Mouse (Mus musculus): Measurements from ENCODE around the gene Cerk. TPM values are rescaled to one million over a fixed set of nuclear protein-coding genes. Genes with fewer than 3 reads are reported as not detected.
"Not testable (repeated sequence)": the region's sequence is repeated elsewhere in the genome, so short reads cannot be mapped to it uniquely, and the experiment has no call there.

Gene Cerk
- total RNA-seq, 2 experiments from 2014 or later, result 46.6 to 46.8 TPM

GRCm38 (mm10) chr15:86104401-86105344 lies 81.3 kb downstream of the Cerk start:
- DNase-seq (ENCODE audit: low spot score in 2 of 2), result no peak
- intact Hi-C loops (cut with DNase I), result no loop called here

GRCm38 (mm10) chr15:86102308-86102707 lies 83.6 kb downstream of the Cerk start:
- intact Hi-C loops (cut with DNase I), result no loop called here
- DNase-seq (ENCODE audit: low spot score in 2 of 2), result no peak

GRCm38 (mm10) chr15:86101585-86101984 lies 84.4 kb downstream of the Cerk start:
- intact Hi-C loops (cut with DNase I), result no loop called here
- no peak for DNase-seq (ENCODE audit: low spot score in 2 of 2)

- intact Hi-C loops (cut with DNase I), result no loop called here
- no peak for DNase-seq (ENCODE audit: low spot score in 2 of 2)
These were observed 88.1 kb downstream of the Cerk start for GRCm38 (mm10) chr15:86097871-86098270.

GRCm38 (mm10) chr15:86096604-86097020 lies 89.3 kb downstream of the Cerk start:
- DNase-seq (ENCODE audit: low spot score in 2 of 2); intact Hi-C loops (cut with DNase I): not testable (repeated sequence)

GRCm38 (mm10) chr15:86095722-86096603 lies 90.0 kb downstream of the Cerk start:
- no peak for DNase-seq (ENCODE audit: low spot score in 2 of 2)
- intact Hi-C loops (cut with DNase I), result no loop called here

- DNase-seq (ENCODE audit: low spot score in 2 of 2), result no peak
- intact Hi-C loops (cut with DNase I), result no loop called here
These were observed 91.4 kb downstream of the Cerk start for GRCm38 (mm10) chr15:86094324-86095121.

- DNase-seq (ENCODE audit: low spot score in 2 of 2), result no peak
These were observed 92.7 kb downstream of the Cerk start for GRCm38 (mm10) chr15:86093236-86093635.

GRCm38 (mm10) chr15:86091998-86092670 lies 93.8 kb downstream of the Cerk start:
- DNase-seq (ENCODE audit: low spot score in 2 of 2), result no peak
- intact Hi-C loops (cut with DNase I), result no loop called here

More at GRCm38 (mm10) chr15:86093236-86093635, 92.7 kb downstream of the Cerk start:
- intact Hi-C loops (cut with DNase I), result no loop called here

- DNase-seq (ENCODE audit: low spot score in 2 of 2), result no peak
- intact Hi-C loops (cut with DNase I), result no loop called here
These were observed 94.5 kb downstream of the Cerk start for GRCm38 (mm10) chr15:86091201-86091997.

- intact Hi-C loops (cut with DNase I), result no loop called here
- no peak for DNase-seq (ENCODE audit: low spot score in 2 of 2)
These were observed 95.4 kb downstream of the Cerk start for GRCm38 (mm10) chr15:86090578-86090977.

GRCm38 (mm10) chr15:86089991-86090529 lies 95.9 kb downstream of the Cerk start:
- no peak for DNase-seq (ENCODE audit: low spot score in 2 of 2)
- intact Hi-C loops (cut with DNase I), result no loop called here

Other genes with a start within 250 kb of the Cerk start
- gene Celsr1, start 152.4 kb downstream of the Cerk start, total RNA-seq (2021), result 1 to 10 TPM; 2.2 to 3.1 TPM
- 10 to 100 TPM; 37.2 to 44.3 TPM for gene Gramd4, start 128.4 kb downstream of the Cerk start, total RNA-seq (2021)
- gene Tbc1d22a, start 28.3 kb upstream of the Cerk start, total RNA-seq (2021), result 10 to 100 TPM; 23.2 to 24.5 TPM

Measured in left cerebral cortex, postnatal 14 days (tissue).